Mouse (Mus musculus): ENCODE measurements around the gene Galnt17.

DNA sequence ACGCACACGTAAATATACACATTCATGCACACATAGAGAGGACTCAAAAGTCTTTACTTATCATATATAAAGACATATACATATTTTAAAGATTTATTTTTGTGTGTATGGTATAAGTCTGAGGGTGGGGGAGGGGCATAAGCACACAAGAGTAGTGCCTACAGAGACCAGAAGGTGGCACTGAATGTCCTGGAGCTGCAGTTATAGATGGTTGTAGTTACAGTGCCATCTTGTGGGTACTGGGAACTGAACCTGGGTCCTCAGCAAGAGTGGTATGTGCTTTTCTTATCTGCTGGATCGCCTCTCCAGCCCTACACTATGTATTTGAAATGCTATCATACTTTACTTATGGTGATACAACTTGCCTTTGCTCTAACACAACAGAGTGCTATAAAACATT, 68.5 kb downstream of the Galnt17 start:
- TF ChIP-seq CTCF (IDR thresholded peaks at IDR 0.05; ENCODE audit: low read depth) (no peak), EP300 (IDR thresholded peaks at IDR 0.05; ENCODE audit: low read depth) (no peak)

Data from liver, postnatal 0 days (tissue).